ENCODE assay signal across 14 mouse cellular contexts in genomic region chr13:83480388-83480787, GRCm38 (mm10).
"Had no signal": no experiment of that assay in that cellular context is flagged by ENCODE, and none has a peak within 500 bp of the region (broad histone marks: within the 10 kb centered on the region; RNA-seq: fewer than 3 reads in every experiment).

No protein-coding gene starts in this region.

- H3K36me3 ChIP-seq: kidney, embryonic 15.5 days; limb, embryonic 15.5 days; liver, embryonic 12.5 days; midbrain, embryonic 10.5 days; neural tube, embryonic 12.5 days had no signal

- H3K9me3 ChIP-seq: kidney, embryonic 15.5 days; limb, embryonic 15.5 days; liver, embryonic 12.5 days; midbrain, embryonic 10.5 days; neural tube, embryonic 12.5 days had no signal

- DNase-seq: kidney, adult 2 months; kidney, postnatal 14 days; midbrain, embryonic 14.5 days; retina, postnatal 1 day; right cerebral cortex, postnatal 14 days; thymus, adult 18-20 months; thymus, postnatal 25 days had no signal

- H3K4me1 ChIP-seq: kidney, embryonic 15.5 days; limb, embryonic 15.5 days; liver, embryonic 12.5 days; midbrain, embryonic 10.5 days; neural tube, embryonic 12.5 days had no signal

- H3K27ac ChIP-seq: kidney, embryonic 15.5 days; limb, embryonic 15.5 days; liver, embryonic 12.5 days; midbrain, embryonic 10.5 days; neural tube, embryonic 12.5 days; stomach, postnatal 0 days had no signal

- H3K9ac ChIP-seq: kidney, embryonic 15.5 days; limb, embryonic 15.5 days; liver, embryonic 12.5 days; neural tube, embryonic 12.5 days had no signal

- H3K4me3 ChIP-seq: kidney, embryonic 15.5 days; limb, embryonic 15.5 days; liver, embryonic 12.5 days; midbrain, embryonic 10.5 days; neural tube, embryonic 12.5 days had no signal

- H3K27me3 ChIP-seq: kidney, embryonic 15.5 days; limb, embryonic 15.5 days; liver, embryonic 12.5 days; neural tube, embryonic 12.5 days had no signal

- ATAC-seq: intestine, embryonic 16.5 days; liver, embryonic 12.5 days had no signal

- H3K4me2 ChIP-seq: kidney, embryonic 15.5 days; limb, embryonic 15.5 days; liver, embryonic 12.5 days; neural tube, embryonic 12.5 days had no signal
